Mouse (Mus musculus) cerebellum, adult 2 months (tissue): ENCODE data around the gene Adamtsl1. TPM values are rescaled to one million over a fixed set of nuclear protein-coding genes. Genes with fewer than 3 reads are reported as not detected.

ENCODE experiments used
- DNase-seq, 2 experiments: peaks; one replicate each; pipeline ENCODE4 v3.0.0; 2021
- H3K27ac ChIP-seq: fragments of 200-500 bp; 2 replicates; pipeline ENCODE4 v1.5.1; 2012; ENCODE audit warnings: low read length, control low read depth, inconsistent platforms; ENCODE audit not compliant: insufficient read depth
- H3K27me3 ChIP-seq: fragments of 200-500 bp; 2 replicates; pipeline ENCODE4 v1.6.1; 2012; ENCODE audit warnings: inconsistent platforms, mild to moderate bottlenecking, low read length, moderate library complexity; ENCODE audit not compliant: control insufficient read depth, insufficient read depth
- H3K4me1 ChIP-seq: fragments of 200-500 bp; 2 replicates; pipeline ENCODE4 v1.6.1; 2011; ENCODE audit warnings: low read length; ENCODE audit not compliant: control insufficient read depth, insufficient read depth
- H3K4me3 ChIP-seq: fragments of 200-500 bp; replicated peaks from 2 replicates; pipeline ENCODE3; 2011; ENCODE audit warnings: mild to moderate bottlenecking, low read depth, low read length, control low read depth; ENCODE audit not compliant: insufficient read depth
- CTCF ChIP-seq: fragments of 200-500 bp; IDR thresholded peaks from 2 replicates; pipeline ENCODE4 v1.5.1; 2011; ENCODE audit warnings: low read depth, mild to moderate bottlenecking, control low read depth, low read length, moderate library complexity, borderline replicate concordance; ENCODE audit not compliant: insufficient read depth
- POLR2A ChIP-seq: fragments of 200-500 bp; IDR thresholded peaks from 2 replicates; pipeline ENCODE4 v1.6.1; 2011; ENCODE audit warnings: low read length, control low read depth, borderline replicate concordance; ENCODE audit not compliant: insufficient read depth
- WGBS: fragments of 180-500 bp; shearing (Covaris S2); methylation state at CpG from one replicate; pipeline ENCODE4 v1.1.7; 2018; 5-methylcytosine and 5-hydroxymethylcytosine counted together
- polyA plus RNA-seq: library from polyadenylated mRNA; depleted of rRNA; stranded (reverse); fragments of >200 nt; gene quantifications from 2 replicates; pipeline ENCODE4 v1.2.3, GENCODE M21; 2012

Gene Adamtsl1
- polyA plus RNA-seq, 1 experiment, result 3.3 TPM

GRCm38 (mm10) chr4:86068875-86069718 is 555.1 kb downstream of the Adamtsl1 start:
- Histone ChIP-seq H3K27ac (no peak overlapping the region), H3K4me3 (no peak overlapping the region), H3K27me3 (no peaks in the 10 kb centered on the region), H3K4me1 (no peaks in the 10 kb centered on the region)
- DNase-seq, result no peak
- TF ChIP-seq POLR2A (no peak), CTCF (no peak)
- 63% methylated on average over 13 of the region's 13 CpGs for WGBS

- H3K4me3 ChIP-seq, result no peak overlapping the region
- TF ChIP-seq CTCF, result no peak
- no peaks in the 10 kb centered on the region for H3K27me3 ChIP-seq
- no peak for DNase-seq
- H3K27ac ChIP-seq, result no peak overlapping the region
- WGBS, result 54% methylated on average over 1 of the region's 1 CpGs
- no peaks in the 10 kb centered on the region for H3K4me1 ChIP-seq
Observed at GRCm38 (mm10) chr4:86074871-86075270, 560.9 kb downstream of the Adamtsl1 start.

GRCm38 (mm10) chr4:86077355-86077754 is 563.4 kb downstream of the Adamtsl1 start:
- Histone ChIP-seq H3K4me3 (no peak overlapping the region), H3K27me3 (no peaks in the 10 kb centered on the region), H3K27ac (no peak overlapping the region), H3K4me1 (no peaks in the 10 kb centered on the region)
- DNase-seq, result no peak
- 81% methylated on average over 2 of the region's 2 CpGs for WGBS
- TF ChIP-seq POLR2A, result no peak
- TF ChIP-seq CTCF, result no peak

- no peaks in the 10 kb centered on the region for H3K4me1 ChIP-seq
- H3K4me3 ChIP-seq, result no peak overlapping the region
- no peaks in the 10 kb centered on the region for H3K27me3 ChIP-seq
- 14% methylated on average over 3 of the region's 3 CpGs for WGBS
- no peak overlapping the region for H3K27ac ChIP-seq
- DNase-seq, result peak in 1 of 2 experiments; percentile 32
- TF ChIP-seq POLR2A, result no peak
- no peak for TF ChIP-seq CTCF
Observed at GRCm38 (mm10) chr4:86077854-86078253, 563.9 kb downstream of the Adamtsl1 start.

GRCm38 (mm10) chr4:86087508-86087907 is 573.5 kb downstream of the Adamtsl1 start:
- Histone ChIP-seq H3K4me3 (no peak overlapping the region), H3K27ac (no peak overlapping the region), H3K27me3 (no peaks in the 10 kb centered on the region), H3K4me1 (no peaks in the 10 kb centered on the region)
- 91% methylated on average over 5 of the region's 5 CpGs for WGBS
- no peak for DNase-seq
- TF ChIP-seq POLR2A (no peak), CTCF (no peak)

DNA sequence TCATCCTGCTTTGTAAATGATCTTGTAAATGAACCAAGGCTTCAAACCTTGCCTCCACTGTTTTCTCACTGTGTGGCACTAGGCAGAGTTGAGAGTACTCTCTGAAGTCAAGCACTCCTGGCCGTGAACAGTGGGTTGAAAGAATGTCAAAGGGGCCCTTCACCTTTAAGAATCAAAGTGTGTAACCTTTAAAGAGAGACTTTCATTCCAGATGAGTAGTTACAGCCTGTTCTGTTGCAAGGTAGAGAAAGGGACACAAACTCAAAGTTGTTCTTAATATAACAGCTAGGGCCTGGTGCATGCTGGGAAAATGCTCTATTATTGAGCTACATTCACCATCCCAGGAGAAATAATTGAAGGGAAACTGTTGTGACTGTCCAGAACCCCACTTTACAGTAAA is 589.2 kb downstream of the Adamtsl1 start:
- no peak overlapping the region for H3K27ac ChIP-seq
- no peak for TF ChIP-seq CTCF
- TF ChIP-seq POLR2A, result no peak
- WGBS, result 73% methylated on average over 1 of the region's 1 CpGs
- H3K27me3 ChIP-seq, result no peaks in the 10 kb centered on the region
- H3K4me1 ChIP-seq, result no peaks in the 10 kb centered on the region
- H3K4me3 ChIP-seq, result no peak overlapping the region
- DNase-seq, result no peak

DNA sequence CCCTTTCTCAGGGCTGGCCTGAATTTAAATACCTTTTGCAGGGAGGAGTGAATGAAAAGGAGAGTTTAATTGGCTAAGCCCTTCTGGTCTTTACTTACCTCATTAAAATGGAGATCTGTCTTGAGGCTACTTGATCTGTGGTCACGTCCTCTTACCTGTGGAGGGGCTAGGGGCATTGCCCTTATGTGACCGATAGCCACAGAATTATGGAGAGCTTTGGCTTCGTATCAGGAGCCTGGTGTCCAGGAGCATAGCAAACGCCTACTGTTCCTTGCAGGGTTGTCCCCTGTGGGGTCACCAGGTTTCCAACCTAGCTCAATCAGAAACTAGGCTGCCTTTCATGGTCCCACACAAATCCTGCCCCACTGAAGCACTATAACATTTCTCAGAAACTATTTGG is 594.4 kb downstream of the Adamtsl1 start:
- no peak for DNase-seq
- WGBS, result 90% methylated on average over 4 of the region's 4 CpGs
- no peaks in the 10 kb centered on the region for H3K27me3 ChIP-seq
- H3K27ac ChIP-seq, result no peak overlapping the region
- H3K4me1 ChIP-seq, result no peaks in the 10 kb centered on the region
- TF ChIP-seq POLR2A (no peak), CTCF (no peak)
- no peak overlapping the region for H3K4me3 ChIP-seq

- no peak overlapping the region for H3K4me3 ChIP-seq
- WGBS, result 83% methylated on average over 2 of the region's 2 CpGs
- no peak for TF ChIP-seq CTCF
- no peak for TF ChIP-seq POLR2A
- no peaks in the 10 kb centered on the region for H3K4me1 ChIP-seq
- H3K27ac ChIP-seq, result no peak overlapping the region
- no peak for DNase-seq
- no peaks in the 10 kb centered on the region for H3K27me3 ChIP-seq
Observed at GRCm38 (mm10) chr4:86119067-86119466, 605.1 kb downstream of the Adamtsl1 start.
